Comparison of ENCODE assay signal across 8 mouse cellular contexts in genomic region chr16:45408425-45409063, GRCm38 (mm10). TPM values are rescaled to one million over a fixed set of nuclear protein-coding genes. Genes with fewer than 3 reads are reported as not detected.
DNase-seq lines count a peak whose midpoint lies in the region; ATAC-seq and TF ChIP-seq lines count a peak whose summit lies in the region.

TSS of gene Cd200 (minus strand) at chr16:45409053.

- peak within 1 kb of the TSS; percentile 60; the same call in 1 of the 2 replicates for H3K9ac ChIP-seq in ES-Bruce4 (ENCODE audit: low read depth, poor library complexity, severe bottlenecking)
- no peak within 1 kb of the TSS for H3K9ac ChIP-seq in liver, embryonic 16.5 days (ENCODE audit: low read depth, low read length)
- H3K9ac ChIP-seq in neural tube, embryonic 12.5 days, result peak within 1 kb of the TSS; percentile 73

- no peaks in the 10 kb centered on the region for H3K4me1 ChIP-seq in ES-Bruce4 (ENCODE audit: control insufficient read depth, insufficient read depth, low read length)
- H3K4me1 ChIP-seq in liver, embryonic 16.5 days (ENCODE audit: control insufficient read depth, low read depth, low read length), result no peaks in the 10 kb centered on the region
- no peaks in the 10 kb centered on the region for H3K4me1 ChIP-seq in neural tube, embryonic 12.5 days

- TF ChIP-seq CTCF in ES-Bruce4 (IDR thresholded peaks at IDR 0.05; ENCODE audit: low read depth, low read length), result no peak

- H3K4me2 ChIP-seq in liver, embryonic 16.5 days (ENCODE audit: low read depth, low read length), result peak within 1 kb of the TSS; percentile 47
- H3K4me2 ChIP-seq in neural tube, embryonic 12.5 days (replicated peaks), result peak within 1 kb of the TSS; percentile 67

- no peaks in the 10 kb centered on the region for H3K9me3 ChIP-seq in ES-Bruce4 (replicated peaks; ENCODE audit: control insufficient read depth, insufficient read depth, low read length, poor library complexity, severe bottlenecking)
- H3K9me3 ChIP-seq in liver, embryonic 16.5 days (replicated peaks; ENCODE audit: control insufficient read depth, low read length), result no peaks in the 10 kb centered on the region
- H3K9me3 ChIP-seq in neural tube, embryonic 12.5 days, result no peaks in the 10 kb centered on the region

- no peak for TF ChIP-seq POLR2A in ES-Bruce4 (IDR thresholded peaks at IDR 0.05; ENCODE audit: insufficient read depth, low read length)

- peak; percentile 52 for DNase-seq in cerebellum, adult 8-10 months
- DNase-seq in frontal cortex, adult 2 months (ENCODE audit: extremely low spot score in 1 of 2, low spot score in 1 of 2), result peak; percentile 30 to 72
- peak; percentile 50 for DNase-seq in heart, postnatal 4 days
- peak; percentile 44 to 68 for DNase-seq in layer of hippocampus, adult 18-20 months (ENCODE audit: low spot score in 2 of 2)
- peak; percentile 61 for DNase-seq in telencephalon, adult 2 months (ENCODE audit: low read depth, low spot score)

- H3K27me3 ChIP-seq in ES-Bruce4 (ENCODE audit: control insufficient read depth, insufficient read depth, low read length, poor library complexity, severe bottlenecking), result no peaks in the 10 kb centered on the region
- H3K27me3 ChIP-seq in liver, embryonic 16.5 days (ENCODE audit: control insufficient read depth, insufficient read depth, low read depth, low read length), result peaks cover 9% of the 10 kb centered on the region
- H3K27me3 ChIP-seq in neural tube, embryonic 12.5 days (replicated peaks), result no peaks in the 10 kb centered on the region

- WGBS in liver, embryonic 16.5 days (ENCODE audit: insufficient replicate concordance), result 2% methylated on average over 28 of the region's 28 CpGs
- WGBS in neural tube, embryonic 12.5 days, result under 1% methylated on average over 28 of the region's 28 CpGs

- no peak within 1 kb of the TSS for H3K27ac ChIP-seq in ES-Bruce4 (ENCODE audit: insufficient read depth, low read length)
- H3K27ac ChIP-seq in liver, embryonic 16.5 days (ENCODE audit: low read length), result no peak within 1 kb of the TSS
- H3K27ac ChIP-seq in neural tube, embryonic 12.5 days, result peak within 1 kb of the TSS; percentile 75

- no peaks in the 10 kb centered on the region for H3K36me3 ChIP-seq in ES-Bruce4 (ENCODE audit: control insufficient read depth, insufficient read depth, low read length, poor library complexity, severe bottlenecking)
- H3K36me3 ChIP-seq in liver, embryonic 16.5 days (ENCODE audit: control insufficient read depth, insufficient read depth), result no peaks in the 10 kb centered on the region
- H3K36me3 ChIP-seq in neural tube, embryonic 12.5 days, result no peaks in the 10 kb centered on the region

- no peak for TF ChIP-seq EP300 in ES-Bruce4 (IDR thresholded peaks at IDR 0.05; ENCODE audit: insufficient read depth, low read depth, low read length)

- ATAC-seq in liver, embryonic 16.5 days (ENCODE audit: low read depth), result no peak
- peak; percentile 97 for ATAC-seq in neural tube, embryonic 12.5 days (ENCODE audit: low FRiP score, low read depth)

- peak within 1 kb of the TSS; percentile 69 for H3K4me3 ChIP-seq in ES-Bruce4 (ENCODE audit: low read depth, low read length)
- peak within 1 kb of the TSS; percentile 31 for H3K4me3 ChIP-seq in liver, embryonic 16.5 days (ENCODE audit: low read depth, low read length)
- H3K4me3 ChIP-seq in neural tube, embryonic 12.5 days, result peak within 1 kb of the TSS; percentile 61

RNA-seq across cellular contexts. Expression of gene Cd200, which starts in this region (rescaled TPM):
- polyA plus RNA-seq in ES-Bruce4 (2011; ENCODE audit: insufficient read depth, insufficient read length, low read depth, missing spikeins), result not detected in 2 replicates
- polyA plus RNA-seq in frontal cortex, adult 2 months (2012; rRNA removed), result 95.4 and 112 TPM in 2 replicates
- total RNA-seq in heart, postnatal 4 days (2021), result 10 to 100 TPM; 44.8 to 67.6 TPM
- total RNA-seq in layer of hippocampus, adult 18-20 months (2021), result 10 to 100 TPM; 64.6 to 76.8 TPM
- polyA plus RNA-seq in liver, embryonic 16.5 days (2015; fragmentation: Nextera tagmentation; extraction: Ambion mirVana), result 0.67 and 0.72 TPM in 2 replicates
- 102 and 104 TPM in 2 replicates for polyA plus RNA-seq in neural tube, embryonic 12.5 days (2016; fragmentation: Nextera tagmentation; extraction: Ambion mirVana)

Comparison
In these comparisons a context has a peak if more than half of its experiments do, and no peak if none do; other contexts are left out.
1. RNA of gene Cd200 (polyA plus RNA-seq): 95.4 to 112 TPM in frontal cortex, adult 2 months and 102 to 104 TPM in neural tube, embryonic 12.5 days; 0.67 to 0.72 TPM in liver, embryonic 16.5 days and not detected in ES-Bruce4; every median in the first group is over 10 times any median in the second.
2. Peak in every context shown above with its lines, with median percentiles within 50 percentile points of each other: H3K4me3 ChIP-seq and DNase-seq.